Mouse (Mus musculus) intestine, embryonic 15.5 days (tissue): ENCODE results near the gene Fdxr. TPM values are rescaled to one million over a fixed set of nuclear protein-coding genes. Genes with fewer than 3 reads are reported as not detected.

Experiments used
- ATAC-seq: fragments of 200-750 bp; cut with Nextera tagmentation; 2 replicates; pipeline ENCODE4 v1.8.0; 2017; ENCODE audit warnings: moderate TSS enrichment, moderate library complexity
- H3K27ac ChIP-seq: fragments of 300-500 bp; sonication (generic); 2 replicates; pipeline ENCODE4 v1.5.1; 2015; ENCODE audit warnings: mild to moderate bottlenecking, inconsistent platforms
- H3K27me3 ChIP-seq: fragments of 300-500 bp; sonication (generic); replicated peaks from 2 replicates; pipeline ENCODE4 v1.6.1; 2015; ENCODE audit warnings: inconsistent platforms
- H3K36me3 ChIP-seq: fragments of 300-500 bp; sonication (generic); 2 replicates; pipeline ENCODE4 v1.6.1; 2015; ENCODE audit warnings: inconsistent platforms
- H3K4me1 ChIP-seq: fragments of 300-500 bp; sonication (generic); replicated peaks from 2 replicates; pipeline ENCODE4 v1.6.1; 2015; ENCODE audit warnings: inconsistent platforms
- H3K4me2 ChIP-seq: fragments of 300-500 bp; sonication (generic); replicated peaks from 2 replicates; pipeline ENCODE4 v1.6.1; 2015; ENCODE audit warnings: mild to moderate bottlenecking, inconsistent platforms
- H3K4me3 ChIP-seq: fragments of 300-500 bp; sonication (generic); replicated peaks from 2 replicates; pipeline ENCODE4 v1.5.1; 2015; ENCODE audit warnings: inconsistent platforms
- H3K9ac ChIP-seq: fragments of 300-500 bp; sonication (generic); 2 replicates; pipeline ENCODE4 v1.6.1; 2015; ENCODE audit warnings: inconsistent platforms
- H3K9me3 ChIP-seq: fragments of 300-500 bp; sonication (generic); 2 replicates; pipeline ENCODE4 v1.6.1; 2016; ENCODE audit warnings: inconsistent platforms
- WGBS: fragments of 180-500 bp; shearing (Covaris S2); methylation state at CpG from one replicate; pipeline ENCODE4 v1.1.7; 2015; 5-methylcytosine and 5-hydroxymethylcytosine counted together
- polyA plus RNA-seq: library from polyadenylated mRNA; unstranded; fragments of >200 nt; fragmentation: Nextera tagmentation; extraction: Ambion mirVana; gene quantifications from 2 replicates; pipeline ENCODE4 v1.2.1, GENCODE M21; 2015

Gene Fdxr
- 17.2 and 20.8 TPM in 2 replicates for polyA plus RNA-seq

DNA sequence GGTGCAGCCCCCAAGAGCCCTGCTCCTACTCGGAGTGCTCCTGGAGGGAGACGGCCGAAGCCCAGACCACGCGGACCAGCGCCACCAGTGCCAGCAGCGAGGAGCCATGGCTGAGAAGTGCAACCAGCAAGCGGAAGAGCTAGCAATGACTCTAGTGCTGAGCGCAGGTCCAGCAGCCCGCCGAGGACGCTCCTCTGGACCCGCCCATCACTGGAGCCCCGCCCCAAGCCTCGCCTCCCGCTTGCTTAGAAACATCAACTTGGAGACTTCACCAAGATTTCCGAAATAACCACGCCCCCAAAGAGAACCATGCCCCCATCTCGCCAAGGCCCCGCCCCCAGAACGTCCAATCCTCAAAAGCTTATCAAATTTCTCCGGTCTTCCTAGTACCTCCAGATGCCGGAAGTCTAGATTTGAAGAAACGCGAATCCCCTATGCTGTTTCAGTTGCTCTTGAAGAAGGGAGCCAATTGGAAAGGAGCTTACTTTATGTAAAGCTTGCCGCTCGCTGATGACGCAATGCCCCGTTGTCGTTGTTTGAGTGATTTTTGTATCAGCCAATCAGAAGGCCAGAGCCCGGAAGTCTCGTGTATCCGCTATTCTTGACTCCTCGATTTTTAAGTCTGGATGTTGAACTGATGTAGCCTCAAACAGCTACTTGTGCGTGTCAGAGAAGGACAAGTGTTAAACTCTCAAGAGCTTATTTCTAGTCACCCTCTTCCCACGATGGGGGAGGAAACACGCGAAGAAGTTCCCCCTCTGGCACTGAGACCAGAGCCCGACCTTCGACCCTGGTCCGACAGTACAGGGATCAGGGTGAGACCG, at the start of gene Fdxr:
Fdxr (minus strand) TSS at position 271 of the 824 bp plus-strand sequence.
- peak within 1 kb of the TSS; percentile 79 for H3K9ac ChIP-seq
- peak within 1 kb of the TSS; percentile 59 for H3K4me3 ChIP-seq
- H3K36me3 ChIP-seq: no peaks in the 10 kb centered on the region
- H3K4me2 ChIP-seq: peak within 1 kb of the TSS; percentile 87
- no peaks in the 10 kb centered on the region for H3K9me3 ChIP-seq
- peaks cover 18% of the 10 kb centered on the region for H3K4me1 ChIP-seq
- peak; percentile 97 for ATAC-seq
- H3K27me3 ChIP-seq: no peaks in the 10 kb centered on the region
- WGBS: under 1% methylated on average over 42 of the region's 42 CpGs
- H3K27ac ChIP-seq: peak within 1 kb of the TSS; percentile 85

DNA sequence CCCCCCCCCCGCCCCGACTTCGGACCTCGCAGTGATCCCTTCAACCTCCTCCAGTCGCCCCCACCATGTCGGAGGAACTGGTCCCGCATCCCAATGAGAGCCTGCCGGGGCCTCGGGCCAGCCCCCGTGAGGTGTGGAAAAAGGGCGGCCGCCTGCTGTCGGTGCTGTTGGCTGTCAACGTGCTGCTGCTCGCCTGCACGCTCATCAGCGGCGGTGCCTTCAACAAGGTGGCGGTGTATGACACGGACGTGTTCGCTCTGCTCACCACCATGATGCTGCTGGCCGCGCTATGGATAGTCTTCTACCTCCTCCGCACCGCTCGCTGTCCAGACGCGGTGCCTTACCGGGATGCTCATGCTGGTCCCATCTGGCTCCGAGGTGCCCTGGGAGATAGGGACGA, 46.5 kb upstream of the Fdxr start:
- Histone ChIP-seq H3K4me1 (0 out of 2 replicates have a peak, but pooled peaks cover 10% of the 10 kb centered on the region), H3K4me2 (no peak overlapping the region), H3K9ac (no peak overlapping the region), H3K9me3 (no peaks in the 10 kb centered on the region), H3K27me3 (peaks cover 70% of the 10 kb centered on the region), H3K36me3 (no peaks in the 10 kb centered on the region), H3K4me3 (no peak overlapping the region), H3K27ac (no peak overlapping the region)
- WGBS: 16% methylated on average over 32 of the region's 32 CpGs
- no peak for ATAC-seq

DNA sequence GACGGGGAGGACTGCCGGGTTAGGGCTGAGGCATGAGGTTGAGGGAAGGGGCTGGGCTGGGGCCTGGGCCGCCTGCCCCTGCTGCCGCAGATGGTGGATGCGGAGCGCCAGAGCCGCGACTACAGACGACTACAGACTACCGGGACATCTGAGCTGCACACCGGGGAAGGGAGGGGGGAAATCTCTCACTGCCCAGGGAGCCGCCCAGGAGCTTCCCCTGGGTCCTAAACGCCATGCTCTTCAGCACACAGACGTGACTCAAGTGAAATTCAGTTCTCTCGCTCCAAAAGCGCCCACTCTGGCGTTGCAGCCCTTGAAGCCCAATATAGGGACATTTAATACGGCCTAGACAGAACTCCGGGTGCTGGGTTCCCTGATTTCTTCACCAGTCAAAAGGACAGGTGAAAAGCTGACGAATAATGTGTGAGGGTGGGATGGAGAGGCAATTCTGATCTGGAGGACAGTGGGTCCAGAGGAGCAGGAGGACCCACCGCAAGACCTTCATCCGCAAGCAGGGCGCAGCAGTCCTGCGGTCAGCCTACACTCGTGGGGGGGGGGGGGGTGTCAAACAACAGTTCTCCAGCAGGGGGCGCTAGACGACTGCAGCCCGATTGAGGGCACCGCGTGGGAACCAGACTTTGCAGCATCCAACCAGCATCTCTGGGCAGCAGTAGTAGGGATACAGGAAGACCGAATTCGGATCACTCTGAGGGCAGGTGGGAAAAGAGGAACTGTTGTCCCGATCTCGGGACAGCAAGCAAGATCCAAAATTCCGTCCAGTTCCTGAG, 45.2 kb upstream of the Fdxr start, which contains the start of gene Ush1g:
Ush1g (minus strand) TSS at position 136 of the 788 bp plus-strand sequence.
- no peaks in the 10 kb centered on the region for H3K36me3 ChIP-seq
- H3K9ac ChIP-seq: no peak within 1 kb of the TSS
- peak; percentile 64 for ATAC-seq
- peak within 1 kb of the TSS; percentile 36 for H3K4me2 ChIP-seq
- H3K9me3 ChIP-seq: no peaks in the 10 kb centered on the region
- 4% methylated on average over 35 of the region's 35 CpGs for WGBS
- 0 out of 2 replicates have a peak, but pooled peaks cover 10% of the 10 kb centered on the region for H3K4me1 ChIP-seq
- no peak within 1 kb of the TSS for H3K27ac ChIP-seq
- H3K27me3 ChIP-seq: peaks cover 83% of the 10 kb centered on the region
- H3K4me3 ChIP-seq: no peak within 1 kb of the TSS; the same call in 1 of the 2 replicates

DNA sequence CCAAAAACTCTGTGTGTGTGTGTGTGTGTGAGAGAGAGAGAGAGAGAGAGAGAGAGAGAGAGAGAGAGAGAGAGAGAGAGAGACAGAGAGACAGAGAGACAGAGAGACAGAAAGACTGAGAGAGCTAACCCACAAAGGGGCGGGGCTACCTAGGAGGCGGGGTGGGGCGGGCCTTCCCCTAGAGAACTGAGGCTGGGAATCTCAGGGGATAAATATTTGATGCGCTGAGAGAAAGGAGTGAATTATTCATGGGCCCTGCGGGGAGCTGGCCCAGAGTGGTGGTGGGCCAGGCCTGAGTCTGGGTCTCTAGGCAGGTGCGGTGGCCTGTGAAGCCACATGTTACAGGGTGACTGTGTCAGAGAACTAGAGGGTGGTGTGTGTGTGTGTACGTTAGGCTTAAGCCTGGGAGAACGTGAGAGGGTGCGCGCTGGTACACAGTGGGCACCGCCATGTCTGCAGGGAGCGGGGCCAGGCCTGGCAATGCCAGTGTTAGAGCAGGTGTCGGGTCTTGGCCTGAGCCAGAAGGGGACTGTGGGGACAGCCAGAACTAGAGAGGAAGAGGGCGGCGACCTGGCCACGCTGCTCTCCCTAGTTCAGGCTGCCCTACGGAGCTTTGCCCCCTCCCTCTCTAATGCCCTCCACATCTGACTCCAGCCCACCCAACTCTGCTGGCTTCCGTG, 43.0 kb upstream of the Fdxr start:
- ATAC-seq: no peak

DNA sequence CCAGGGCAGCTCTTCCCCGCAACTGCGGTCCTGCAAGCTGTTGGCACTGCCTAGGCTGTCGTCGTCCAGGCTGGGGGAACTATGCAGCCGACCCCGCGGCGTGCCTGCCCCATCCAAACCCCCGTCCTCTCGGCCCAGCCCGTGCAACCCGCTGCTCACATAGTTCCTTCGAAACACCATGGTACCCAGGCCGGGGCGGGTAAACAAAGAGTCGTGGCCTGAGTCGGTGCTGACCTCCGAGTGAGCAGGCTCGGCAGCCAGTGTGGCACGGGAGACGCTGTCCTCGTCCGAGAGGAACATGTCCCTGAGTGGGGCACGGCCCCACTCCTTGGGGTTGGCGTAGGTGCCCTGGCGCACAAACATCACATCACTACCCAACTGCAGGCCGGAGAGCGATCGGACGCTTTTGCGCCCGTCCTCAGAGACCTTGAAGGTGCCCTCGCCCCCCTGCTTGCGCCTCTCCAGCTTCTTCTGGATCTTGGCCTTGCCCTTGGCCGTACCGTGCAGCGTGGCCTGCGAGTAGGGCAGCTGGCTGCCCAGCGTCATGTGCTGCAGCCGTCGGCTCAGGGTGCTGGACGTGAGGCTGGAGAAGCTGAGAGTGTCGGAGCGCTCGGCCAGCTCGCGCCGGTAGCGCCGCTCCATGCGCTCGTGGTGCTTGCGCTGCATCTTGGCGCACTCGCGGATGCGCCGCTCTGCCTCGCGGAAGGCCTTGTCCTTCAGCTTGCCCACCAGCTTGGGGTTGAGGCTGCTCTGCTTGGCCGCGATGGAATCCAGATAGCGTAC, 41.6 kb upstream of the Fdxr start:
- Histone ChIP-seq H3K9ac (no peak overlapping the region), H3K9me3 (no peaks in the 10 kb centered on the region), H3K27me3 (peaks cover 92% of the 10 kb centered on the region), H3K36me3 (no peaks in the 10 kb centered on the region), H3K4me2 (peak overlapping the region; percentile 17; the same call in 1 of the 2 replicates), H3K4me3 (no peak overlapping the region), H3K4me1 (0 out of 2 replicates have a peak, but pooled peaks cover 10% of the 10 kb centered on the region), H3K27ac (no peak overlapping the region)
- WGBS: 6% methylated on average over 63 of the region's 63 CpGs
- ATAC-seq: no peak

More for the DNA sequence above, 43.0 kb upstream of the Fdxr start:
- H3K36me3 ChIP-seq: no peaks in the 10 kb centered on the region
- 6% methylated on average over 18 of the region's 18 CpGs for WGBS
- peaks cover 97% of the 10 kb centered on the region for H3K27me3 ChIP-seq
- H3K9ac ChIP-seq: no peak overlapping the region
- 0 out of 2 replicates have a peak, but pooled peaks cover 10% of the 10 kb centered on the region for H3K4me1 ChIP-seq
- no peak overlapping the region for H3K27ac ChIP-seq
- H3K9me3 ChIP-seq: no peaks in the 10 kb centered on the region
- no peak overlapping the region for H3K4me2 ChIP-seq
- no peak overlapping the region for H3K4me3 ChIP-seq

DNA sequence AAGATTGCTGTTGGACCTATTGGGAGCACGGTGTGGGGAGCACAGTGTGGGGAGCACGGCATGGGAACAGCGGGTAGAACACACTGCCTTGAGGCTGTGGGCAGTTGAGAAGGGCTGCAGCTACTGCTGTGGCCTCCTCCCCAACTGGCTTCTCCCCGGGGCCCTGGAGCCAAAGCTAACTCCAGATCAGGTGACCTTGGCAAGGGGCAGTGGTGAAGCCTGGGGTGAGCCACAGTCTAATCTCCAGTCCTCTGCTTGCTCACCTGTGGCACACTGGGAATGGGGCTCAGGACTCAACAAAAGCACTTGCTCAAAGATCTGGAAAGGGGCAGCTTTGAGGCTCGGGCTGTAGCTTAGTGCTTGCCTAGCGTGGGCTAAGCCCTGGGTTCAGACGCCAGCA, 40.4 kb upstream of the Fdxr start:
- H3K9ac ChIP-seq: no peak overlapping the region
- no peak for ATAC-seq
- no peaks in the 10 kb centered on the region for H3K36me3 ChIP-seq
- H3K9me3 ChIP-seq: no peaks in the 10 kb centered on the region
- H3K4me3 ChIP-seq: no peak overlapping the region
- no peak overlapping the region for H3K4me2 ChIP-seq
- 0 out of 2 replicates have a peak, but pooled peaks cover 10% of the 10 kb centered on the region for H3K4me1 ChIP-seq
- WGBS: 56% methylated on average over 7 of the region's 7 CpGs
- peaks cover 84% of the 10 kb centered on the region for H3K27me3 ChIP-seq
- H3K27ac ChIP-seq: no peak overlapping the region

DNA sequence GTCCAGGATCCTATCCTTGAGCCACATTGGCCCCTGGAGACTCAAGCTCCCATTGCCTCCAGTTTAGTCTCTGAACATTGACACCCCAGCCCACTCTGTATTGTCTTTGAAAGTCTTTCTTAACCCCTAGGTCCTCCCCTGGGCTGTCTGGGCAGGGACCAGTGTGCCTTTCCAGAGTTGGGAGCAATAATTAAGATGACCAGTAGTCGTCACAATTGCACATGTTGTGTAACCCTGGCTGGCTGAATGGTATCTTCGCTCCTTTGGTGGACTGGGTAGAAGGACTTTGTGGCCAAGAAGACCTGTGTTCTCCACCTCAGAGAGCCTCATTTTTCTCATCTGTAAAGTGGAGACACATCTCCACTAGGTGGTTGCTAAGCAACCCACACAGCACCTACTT, 37.4 kb upstream of the Fdxr start:
- no peaks in the 10 kb centered on the region for H3K9me3 ChIP-seq
- H3K4me2 ChIP-seq: no peak overlapping the region
- peaks cover 60% of the 10 kb centered on the region for H3K27me3 ChIP-seq
- ATAC-seq: no peak
- H3K4me3 ChIP-seq: no peak overlapping the region
- 0 out of 2 replicates have a peak, but pooled peaks cover 4% of the 10 kb centered on the region for H3K4me1 ChIP-seq
- H3K9ac ChIP-seq: no peak overlapping the region
- H3K36me3 ChIP-seq: no peaks in the 10 kb centered on the region
- WGBS: 34% methylated on average over 2 of the region's 2 CpGs
- no peak overlapping the region for H3K27ac ChIP-seq

DNA sequence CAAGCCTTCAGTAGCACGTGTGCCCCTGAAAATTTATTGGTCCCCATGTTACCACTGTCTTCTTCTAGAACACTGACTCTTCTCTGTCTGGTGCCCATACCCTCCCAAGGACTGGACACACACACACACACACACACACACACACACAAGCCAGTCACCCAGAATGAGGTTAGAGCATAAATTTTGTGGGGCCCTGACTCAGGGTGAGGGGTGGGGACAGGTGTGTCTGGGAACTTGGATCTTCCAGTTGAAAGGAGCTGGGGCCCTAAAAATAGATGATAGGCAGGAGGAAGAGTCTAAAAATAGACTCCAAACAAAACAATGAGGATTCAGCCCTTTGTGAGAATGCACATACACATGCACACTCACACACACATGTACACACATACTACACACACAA, 31.9 kb upstream of the Fdxr start:
- Histone ChIP-seq H3K27me3 (peaks cover 8% of the 10 kb centered on the region), H3K9me3 (no peaks in the 10 kb centered on the region), H3K4me2 (no peak overlapping the region), H3K4me1 (peaks cover 4% of the 10 kb centered on the region; the same call in 1 of the 2 replicates), H3K36me3 (no peaks in the 10 kb centered on the region), H3K27ac (no peak overlapping the region), H3K9ac (no peak overlapping the region), H3K4me3 (no peak overlapping the region)
- no peak for ATAC-seq
- WGBS: 65% methylated on average over 1 of the region's 1 CpGs

- H3K4me2 ChIP-seq: no peak within 1 kb of the TSS
- H3K4me1 ChIP-seq: peaks cover 4% of the 10 kb centered on the region; the same call in 1 of the 2 replicates
- H3K27me3 ChIP-seq: peaks cover 1% of the 10 kb centered on the region; the same call in 1 of the 2 replicates
- H3K36me3 ChIP-seq: no peaks in the 10 kb centered on the region
- H3K9ac ChIP-seq: no peak within 1 kb of the TSS
- H3K4me3 ChIP-seq: no peak within 1 kb of the TSS
- no peaks in the 10 kb centered on the region for H3K9me3 ChIP-seq
- H3K27ac ChIP-seq: no peak within 1 kb of the TSS
- WGBS: 33% methylated on average over 8 of the region's 8 CpGs
- no peak for ATAC-seq
These were observed 30.0 kb upstream of the Fdxr start, which contains the start of gene Otop2 for GRCm38 (mm10) chr11:115306863-115307262. Gene Otop2, plus strand, starts transcription at chr11:115307163.

DNA sequence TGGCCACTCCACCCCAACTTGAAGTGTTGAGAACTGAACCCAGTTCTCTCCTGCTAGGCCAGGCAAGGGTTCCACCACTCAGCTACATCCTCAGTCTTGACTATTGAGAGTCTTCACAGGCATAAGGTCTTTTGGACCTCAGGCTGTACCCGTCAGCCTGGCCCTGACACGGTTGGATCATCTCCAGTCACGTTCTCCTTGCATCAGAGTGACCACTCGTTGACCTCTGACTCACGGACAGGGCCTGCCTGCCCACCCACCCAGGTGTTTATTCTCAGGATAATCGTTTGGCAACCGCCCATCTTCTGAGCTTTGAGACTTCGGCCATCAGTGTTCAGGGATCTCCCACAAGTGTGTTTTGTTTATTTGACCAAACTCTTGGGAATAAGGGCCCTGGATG, 26.3 kb upstream of the Fdxr start:
- no peaks in the 10 kb centered on the region for H3K9me3 ChIP-seq
- H3K4me1 ChIP-seq: peaks cover 4% of the 10 kb centered on the region; the same call in 1 of the 2 replicates
- no peak overlapping the region for H3K4me3 ChIP-seq
- H3K4me2 ChIP-seq: no peak overlapping the region
- H3K27me3 ChIP-seq: no peaks in the 10 kb centered on the region
- no peaks in the 10 kb centered on the region for H3K36me3 ChIP-seq
- no peak for ATAC-seq
- H3K27ac ChIP-seq: no peak overlapping the region
- WGBS: 38% methylated on average over 8 of the region's 8 CpGs
- H3K9ac ChIP-seq: no peak overlapping the region

DNA sequence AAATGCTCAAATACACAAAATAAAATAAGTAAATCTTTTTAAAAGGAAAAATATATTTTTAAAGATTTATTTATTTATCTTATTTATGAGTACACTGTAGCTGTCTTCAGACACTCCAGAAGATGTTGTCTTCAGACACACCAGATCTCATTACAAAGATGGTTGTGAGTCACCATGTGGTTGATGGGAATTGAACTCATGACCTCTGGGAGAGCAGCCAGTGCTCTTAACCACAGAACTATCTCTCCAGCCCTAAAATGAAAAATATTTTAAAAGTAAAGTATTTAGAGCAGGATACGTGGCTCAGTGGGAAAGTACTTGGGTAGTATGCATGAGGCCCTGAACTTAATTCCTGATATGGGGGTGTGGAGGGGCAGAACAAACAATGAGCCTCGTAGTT, 24.5 kb upstream of the Fdxr start:
- no peak overlapping the region for H3K4me3 ChIP-seq
- peaks cover 11% of the 10 kb centered on the region; the same call in 1 of the 2 replicates for H3K27me3 ChIP-seq
- ATAC-seq: no peak
- H3K36me3 ChIP-seq: no peaks in the 10 kb centered on the region
- no peak overlapping the region for H3K9ac ChIP-seq
- no peak overlapping the region for H3K4me2 ChIP-seq
- H3K27ac ChIP-seq: no peak overlapping the region
- H3K9me3 ChIP-seq: no peaks in the 10 kb centered on the region
- H3K4me1 ChIP-seq: peaks cover 11% of the 10 kb centered on the region; the same call in 1 of the 2 replicates
- 80% methylated on average over 2 of the region's 2 CpGs for WGBS
